ENCODE assay signal across 12 mouse cellular contexts in genomic region chr13:59091138-59091971, GRCm38 (mm10).
DNase-seq lines count a peak whose midpoint lies in the region; ATAC-seq lines count a peak whose summit lies in the region.
"Had no signal": no experiment of that assay in that cellular context is flagged by ENCODE, and none has a peak within 500 bp of the region (broad histone marks: within the 10 kb centered on the region; RNA-seq: fewer than 3 reads in every experiment).

No protein-coding gene starts in this region.

- no peaks in the 10 kb centered on the region for H3K9me3 ChIP-seq in forebrain, embryonic 14.5 days (replicated peaks; ENCODE audit: control insufficient read depth, low read length)
- H3K9me3 ChIP-seq: embryonic facial prominence, embryonic 13.5 days; heart, embryonic 15.5 days had no signal

- peak; percentile 77 for ATAC-seq in forebrain, embryonic 14.5 days
- ATAC-seq in cerebellum, adult (ENCODE audit: insufficient number of reproducible peaks, low FRiP score, low TSS enrichment), result no peak
- ATAC-seq: liver, postnatal 0 days had no signal

- WGBS in forebrain, embryonic 14.5 days, result 6% methylated on average over 13 of the region's 13 CpGs

- H3K27ac ChIP-seq in forebrain, embryonic 14.5 days (ENCODE audit: low read depth, low read length), result peak overlapping the region; percentile 94
- H3K27ac ChIP-seq: embryonic facial prominence, embryonic 13.5 days; heart, embryonic 15.5 days had no signal

- 0 out of 2 replicates have a peak, but pooled peaks cover 2% of the 10 kb centered on the region for H3K27me3 ChIP-seq in forebrain, embryonic 14.5 days (replicated peaks; ENCODE audit: control insufficient read depth, insufficient read depth, low read length)
- H3K27me3 ChIP-seq: embryonic facial prominence, embryonic 13.5 days; heart, embryonic 15.5 days had no signal

- H3K4me3 ChIP-seq in forebrain, embryonic 14.5 days (ENCODE audit: low read depth, low read length), result no peak overlapping the region
- H3K4me3 ChIP-seq: embryonic facial prominence, embryonic 13.5 days; heart, embryonic 15.5 days had no signal

- peak; percentile 69 for DNase-seq in embryo, embryonic 11 days
- peak; percentile 92 for DNase-seq in forebrain, embryonic 14.5 days (ENCODE audit: low spot score)
- peak; percentile 38 to 48 for DNase-seq in layer of hippocampus, adult 8-10 months (ENCODE audit: low spot score in 2 of 2)
- DNase-seq in neural tube, embryonic 10.5 days (ENCODE audit: extremely low spot score, low spot score), result peak; percentile 30
- no peak for DNase-seq in lung, adult 18-20 months
- DNase-seq in MN1 (ENCODE audit: low spot score), result no peak
- DNase-seq: kidney, adult 9 months; liver, postnatal 0 days; thymus, adult 18-20 months had no signal

- peak overlapping the region; percentile 25; the same call in 1 of the 2 replicates for H3K9ac ChIP-seq in forebrain, embryonic 14.5 days (ENCODE audit: low read length)
- H3K9ac ChIP-seq: embryonic facial prominence, embryonic 13.5 days; heart, embryonic 15.5 days; liver, postnatal 0 days had no signal

- no peak overlapping the region for H3K4me2 ChIP-seq in forebrain, embryonic 14.5 days (ENCODE audit: low read length)
- H3K4me2 ChIP-seq: embryonic facial prominence, embryonic 13.5 days; heart, embryonic 15.5 days had no signal

- no peaks in the 10 kb centered on the region for H3K36me3 ChIP-seq in forebrain, embryonic 14.5 days (ENCODE audit: control insufficient read depth, insufficient read depth, low read length)
- H3K36me3 ChIP-seq: embryonic facial prominence, embryonic 13.5 days; heart, embryonic 15.5 days had no signal

- peaks cover 35% of the 10 kb centered on the region for H3K4me1 ChIP-seq in forebrain, embryonic 14.5 days (ENCODE audit: control insufficient read depth, insufficient read depth, low read length)
- H3K4me1 ChIP-seq: heart, embryonic 15.5 days had no signal

Comparison
In these comparisons a context has a peak if more than half of its experiments do, and no peak if none do; other contexts are left out.
1. DNase-seq: peak in embryo, embryonic 11 days (single experiment), forebrain, embryonic 14.5 days (single experiment), layer of hippocampus, adult 8-10 months (2 of 2) and neural tube, embryonic 10.5 days (single experiment); none in lung, adult 18-20 months (0 of 2) and MN1 (single experiment).